7 mouse cellular contexts compared by ENCODE assay signal in the genomic region with DNA sequence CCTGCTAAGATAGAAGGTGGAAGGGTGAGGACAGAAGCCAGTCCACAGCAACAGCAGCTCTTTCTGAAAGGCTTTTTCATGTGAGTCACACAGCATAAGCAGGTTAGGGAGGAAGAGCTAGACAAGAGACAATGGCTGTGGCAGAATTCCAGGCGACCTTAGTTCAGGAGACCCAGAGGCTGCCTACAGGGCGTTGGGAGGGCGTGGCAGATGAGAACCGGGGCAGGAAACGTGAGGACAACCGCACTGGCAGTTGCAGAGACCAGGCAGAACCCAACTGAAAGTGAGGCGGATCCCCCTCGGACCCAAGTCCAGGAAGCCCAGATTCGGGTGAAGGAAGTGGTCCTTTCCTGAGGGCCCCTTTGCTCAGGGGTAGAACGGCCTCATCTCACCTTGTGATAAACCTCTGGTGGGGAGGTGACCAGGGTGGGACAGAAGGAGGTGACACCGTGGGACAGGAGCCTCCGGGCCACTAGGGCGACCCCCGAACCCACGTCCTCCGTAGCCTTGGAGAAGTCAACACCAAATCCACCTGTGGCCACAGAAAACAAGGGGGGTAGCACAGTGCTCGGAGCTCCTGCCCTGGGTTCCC. TPM values are rescaled to one million over a fixed set of nuclear protein-coding genes. Genes with fewer than 3 reads are reported as not detected.
DNase-seq lines count a peak whose midpoint lies in the region; ATAC-seq and TF ChIP-seq lines count a peak whose summit lies in the region.

No protein-coding gene starts in this region.

- H3K9me3 ChIP-seq in embryonic facial prominence, embryonic 14.5 days (ENCODE audit: control insufficient read depth, low read length): no peaks in the 10 kb centered on the region
- no peaks in the 10 kb centered on the region for H3K9me3 ChIP-seq in hindbrain, embryonic 14.5 days (ENCODE audit: control insufficient read depth, low read length)

- H3K36me3 ChIP-seq in embryonic facial prominence, embryonic 14.5 days (ENCODE audit: control insufficient read depth, insufficient read depth, low read length): peaks cover 26% of the 10 kb centered on the region
- peaks cover 29% of the 10 kb centered on the region for H3K36me3 ChIP-seq in hindbrain, embryonic 14.5 days (replicated peaks; ENCODE audit: control insufficient read depth, insufficient read depth)
- H3K36me3 ChIP-seq in liver, adult 2 months (ENCODE audit: control insufficient read depth, insufficient read depth, low read length): peaks cover 7% of the 10 kb centered on the region; the same call in 1 of the 2 replicates

- no peak for TF ChIP-seq CTCF in liver, adult 2 months (IDR thresholded peaks at IDR 0.05; ENCODE audit: low read depth, low read length)

- no peaks in the 10 kb centered on the region for H3K27me3 ChIP-seq in embryonic facial prominence, embryonic 14.5 days (replicated peaks; ENCODE audit: control insufficient read depth, insufficient read depth, low read length)
- no peaks in the 10 kb centered on the region for H3K27me3 ChIP-seq in hindbrain, embryonic 14.5 days (ENCODE audit: control insufficient read depth, insufficient read depth, low read length)
- H3K27me3 ChIP-seq in liver, adult 2 months (ENCODE audit: control insufficient read depth, insufficient read depth, low read length): no peaks in the 10 kb centered on the region

- WGBS in embryonic facial prominence, embryonic 14.5 days: 29% methylated on average over 16 of the region's 17 CpGs
- 36% methylated on average over 17 of the region's 17 CpGs for WGBS in hindbrain, embryonic 14.5 days
- 6% methylated on average over 17 of the region's 17 CpGs for WGBS in liver, adult 2 months

- no peak for TF ChIP-seq POLR2A in liver, adult 2 months (IDR thresholded peaks at IDR 0.05; ENCODE audit: extremely low read depth, insufficient read depth, low read length)

- H3K27ac ChIP-seq in embryonic facial prominence, embryonic 14.5 days (replicated peaks; ENCODE audit: low read depth, low read length): peak overlapping the region; percentile 79; the same call in 1 of the 2 replicates
- H3K27ac ChIP-seq in hindbrain, embryonic 14.5 days: peak overlapping the region; percentile 84; the same call in 1 of the 2 replicates
- peak overlapping the region; percentile 45 for H3K27ac ChIP-seq in liver, adult 2 months (replicated peaks; ENCODE audit: insufficient read depth, low read depth, low read length)

- H3K4me3 ChIP-seq in embryonic facial prominence, embryonic 14.5 days (ENCODE audit: low read depth, low read length): peak overlapping the region; percentile 76
- peak overlapping the region; percentile 79 for H3K4me3 ChIP-seq in hindbrain, embryonic 14.5 days (replicated peaks; ENCODE audit: low read length)
- peak overlapping the region; percentile 64 for H3K4me3 ChIP-seq in liver, adult 2 months (ENCODE audit: insufficient read depth, low read depth, low read length)

- H3K9ac ChIP-seq in embryonic facial prominence, embryonic 14.5 days (ENCODE audit: low read depth, low read length): peak overlapping the region; percentile 75
- H3K9ac ChIP-seq in hindbrain, embryonic 14.5 days: peak overlapping the region; percentile 86
- peak overlapping the region; percentile 75 for H3K9ac ChIP-seq in liver, adult 2 months (ENCODE audit: low read depth, low read length)

- peak; percentile 36 for DNase-seq in thymus, postnatal 4 days
- no peak for DNase-seq in thymus, postnatal 14 days
- DNase-seq in embryonic facial prominence, embryonic 14.5 days (ENCODE audit: low spot score): no peak
- no peak for DNase-seq in hindbrain, embryonic 14.5 days (ENCODE audit: low spot score)
- peak; percentile 84 for DNase-seq in liver, adult 2 months (ENCODE audit: extremely low read depth, low read depth, low spot score)
- DNase-seq in naive thymus-derived CD4-positive, alpha-beta T cell, adult 2 months (ENCODE audit: low read depth): peak; percentile 37
- DNase-seq in ovary, postnatal 10 days (ENCODE audit: low spot score): no peak

- no peak for ATAC-seq in embryonic facial prominence, embryonic 14.5 days (ENCODE audit: low read depth)
- ATAC-seq in hindbrain, embryonic 14.5 days (ENCODE audit: low FRiP score): no peak

- peak overlapping the region; percentile 95 for H3K4me2 ChIP-seq in embryonic facial prominence, embryonic 14.5 days (ENCODE audit: low read depth, low read length)
- H3K4me2 ChIP-seq in hindbrain, embryonic 14.5 days (replicated peaks): peak overlapping the region; percentile 99

- peaks cover under 1% of the 10 kb centered on the region; the same call in 1 of the 2 replicates for H3K79me2 ChIP-seq in liver, adult 2 months (ENCODE audit: control insufficient read depth, insufficient read depth, low read length)

- peaks cover 6% of the 10 kb centered on the region for H3K4me1 ChIP-seq in embryonic facial prominence, embryonic 14.5 days (ENCODE audit: control insufficient read depth, insufficient read depth, low read length)
- H3K4me1 ChIP-seq in hindbrain, embryonic 14.5 days (replicated peaks; ENCODE audit: control insufficient read depth, insufficient read depth, low read length): peaks cover 19% of the 10 kb centered on the region
- peaks cover 14% of the 10 kb centered on the region for H3K4me1 ChIP-seq in liver, adult 2 months (ENCODE audit: control insufficient read depth, insufficient read depth, low read length)

RNA-seq across cellular contexts. Expression of gene Amdhd2, which starts 0.9 kb away (rescaled TPM):
- polyA plus RNA-seq in embryonic facial prominence, embryonic 14.5 days (2014; fragmentation: Nextera tagmentation; extraction: Ambion mirVana): 28.3 and 33.3 TPM in 2 replicates
- 29.1 and 30.6 TPM in 2 replicates for polyA plus RNA-seq in hindbrain, embryonic 14.5 days (2014; fragmentation: Nextera tagmentation; extraction: Ambion mirVana)
- 19.3 and 23.8 TPM in 2 replicates for total RNA-seq in liver, adult 2 months (2014; rRNA removed)
- 26.7 and 35.4 TPM in 2 replicates for polyA plus RNA-seq in liver, adult 2 months (2012; rRNA removed)

RNA-seq across cellular contexts. Expression of gene Atp6v0c, which starts 6.8 kb away (rescaled TPM):
- polyA plus RNA-seq in embryonic facial prominence, embryonic 14.5 days (2014; fragmentation: Nextera tagmentation; extraction: Ambion mirVana): 573 and 574 TPM in 2 replicates
- 1,495 and 1,569 TPM in 2 replicates for polyA plus RNA-seq in hindbrain, embryonic 14.5 days (2014; fragmentation: Nextera tagmentation; extraction: Ambion mirVana)
- 40.0 and 68.4 TPM in 2 replicates for total RNA-seq in liver, adult 2 months (2014; rRNA removed)
- 625 and 644 TPM in 2 replicates for polyA plus RNA-seq in liver, adult 2 months (2012; rRNA removed)

RNA-seq across cellular contexts. Expression of gene Pdpk1, which starts 12.0 kb away (rescaled TPM):
- polyA plus RNA-seq in embryonic facial prominence, embryonic 14.5 days (2014; fragmentation: Nextera tagmentation; extraction: Ambion mirVana): 40.6 and 46.3 TPM in 2 replicates
- 71.3 and 75.1 TPM in 2 replicates for polyA plus RNA-seq in hindbrain, embryonic 14.5 days (2014; fragmentation: Nextera tagmentation; extraction: Ambion mirVana)
- total RNA-seq in liver, adult 2 months (2014; rRNA removed): 19.7 and 23.6 TPM in 2 replicates
- 8.6 and 10.2 TPM in 2 replicates for polyA plus RNA-seq in liver, adult 2 months (2012; rRNA removed)

RNA-seq across cellular contexts. Expression of gene Tbc1d24, which starts 42.7 kb away (rescaled TPM):
- polyA plus RNA-seq in embryonic facial prominence, embryonic 14.5 days (2014; fragmentation: Nextera tagmentation; extraction: Ambion mirVana): 4.6 and 6.4 TPM in 2 replicates
- polyA plus RNA-seq in hindbrain, embryonic 14.5 days (2014; fragmentation: Nextera tagmentation; extraction: Ambion mirVana): 27.1 and 27.6 TPM in 2 replicates
- 13.3 and 22.2 TPM in 2 replicates for total RNA-seq in liver, adult 2 months (2014; rRNA removed)
- polyA plus RNA-seq in liver, adult 2 months (2012; rRNA removed): 23.6 and 31.5 TPM in 2 replicates

RNA-seq across cellular contexts. Expression of gene Ntn3, which starts 46.7 kb away (rescaled TPM):
- polyA plus RNA-seq in embryonic facial prominence, embryonic 14.5 days (2014; fragmentation: Nextera tagmentation; extraction: Ambion mirVana): 9.6 and 10.7 TPM in 2 replicates
- polyA plus RNA-seq in hindbrain, embryonic 14.5 days (2014; fragmentation: Nextera tagmentation; extraction: Ambion mirVana): 3.9 and 5.0 TPM in 2 replicates
- 2.3 and 2.8 TPM in 2 replicates for total RNA-seq in liver, adult 2 months (2014; rRNA removed)
- 7.4 and 7.8 TPM in 2 replicates for polyA plus RNA-seq in liver, adult 2 months (2012; rRNA removed)

Comparison
In these comparisons a context has a peak if more than half of its experiments do, and no peak if none do; other contexts are left out.
1. DNase-seq: peak in thymus, postnatal 4 days (single experiment), liver, adult 2 months (single experiment) and naive thymus-derived CD4-positive, alpha-beta T cell, adult 2 months (single experiment); none in thymus, postnatal 14 days (single experiment), embryonic facial prominence, embryonic 14.5 days (single experiment), hindbrain, embryonic 14.5 days (single experiment) and ovary, postnatal 10 days (single experiment).
2. Peak in every context shown above with its lines, with median percentiles within 50 percentile points of each other: H3K27ac ChIP-seq, H3K4me3 ChIP-seq and H3K9ac ChIP-seq.